Mouse (Mus musculus) liver, adult 2 months (tissue): ENCODE results near the gene Armc7. TPM values are rescaled to one million over a fixed set of nuclear protein-coding genes. Genes with fewer than 3 reads are reported as not detected.
"Not testable (repeated sequence)": the region's sequence is repeated elsewhere in the genome, so short reads cannot be mapped to it uniquely, and the experiment has no call there.

Source experiments
- DNase-seq: peaks from one replicate; pipeline ENCODE4 v3.0.0-alpha.2; 2011; ENCODE audit warnings: low read depth, low spot score; ENCODE audit errors: extremely low read depth
- H3K27ac ChIP-seq: fragments of 200-500 bp; replicated peaks from 2 replicates; pipeline ENCODE4 v1.5.1; 2012; ENCODE audit warnings: low read depth, mild to moderate bottlenecking, control low read depth, inconsistent platforms, low read length; ENCODE audit not compliant: insufficient read depth
- H3K27me3 ChIP-seq: fragments of 200-500 bp; 2 replicates; pipeline ENCODE4 v1.6.1; 2012; ENCODE audit warnings: mild to moderate bottlenecking, moderate library complexity, low read length, inconsistent platforms; ENCODE audit not compliant: control insufficient read depth, insufficient read depth
- H3K36me3 ChIP-seq: fragments of 200-500 bp; 2 replicates; pipeline ENCODE4 v1.6.1; 2012; ENCODE audit warnings: low read length, inconsistent platforms; ENCODE audit not compliant: control insufficient read depth, insufficient read depth
- H3K4me1 ChIP-seq: fragments of 200-500 bp; 2 replicates; pipeline ENCODE4 v1.6.1; 2011; ENCODE audit warnings: low read length; ENCODE audit not compliant: control insufficient read depth, insufficient read depth
- H3K4me3 ChIP-seq: fragments of 200-500 bp; 2 replicates; pipeline ENCODE4 v1.5.1; 2011; ENCODE audit warnings: low read depth, mild to moderate bottlenecking, control low read depth, low read length, moderate library complexity; ENCODE audit not compliant: insufficient read depth
- H3K79me2 ChIP-seq: fragments of 200-500 bp; 2 replicates; pipeline ENCODE4 v1.6.1; 2012; ENCODE audit warnings: inconsistent platforms, mild to moderate bottlenecking, low read length, moderate library complexity; ENCODE audit not compliant: control insufficient read depth, insufficient read depth
- H3K9ac ChIP-seq: fragments of 200-500 bp; 2 replicates; pipeline ENCODE4 v1.6.1; 2012; ENCODE audit warnings: low read depth, mild to moderate bottlenecking, control low read depth, inconsistent platforms, low read length
- CTCF ChIP-seq: fragments of 200-500 bp; IDR thresholded peaks from 2 replicates; pipeline ENCODE4 v1.5.1; 2011; ENCODE audit warnings: low read depth, low read length, control low read depth
- POLR2A ChIP-seq: fragments of 200-500 bp; IDR thresholded peaks from 2 replicates; pipeline ENCODE4 v1.6.1; 2011; ENCODE audit warnings: low read length, control low read depth; ENCODE audit not compliant: insufficient read depth; ENCODE audit errors: extremely low read depth
- WGBS: fragments of 180-500 bp; shearing (Covaris S2); methylation state at CpG from one replicate; pipeline ENCODE4 v1.1.7; 2018; 5-methylcytosine and 5-hydroxymethylcytosine counted together
- polyA plus RNA-seq: library from polyadenylated mRNA; depleted of rRNA; stranded (reverse); fragments of >200 nt; gene quantifications from 2 replicates; pipeline ENCODE4 v1.2.3, GENCODE M21; 2012
- total RNA-seq: library from RNA; depleted of rRNA; stranded (reverse); fragments of >200 nt; gene quantifications from 2 replicates; pipeline ENCODE4 v1.2.3, GENCODE M21; 2014

The Armc7 gene
- total and polyA plus RNA-seq, 2 experiments = 1.6 to 4.0 TPM

DNA sequence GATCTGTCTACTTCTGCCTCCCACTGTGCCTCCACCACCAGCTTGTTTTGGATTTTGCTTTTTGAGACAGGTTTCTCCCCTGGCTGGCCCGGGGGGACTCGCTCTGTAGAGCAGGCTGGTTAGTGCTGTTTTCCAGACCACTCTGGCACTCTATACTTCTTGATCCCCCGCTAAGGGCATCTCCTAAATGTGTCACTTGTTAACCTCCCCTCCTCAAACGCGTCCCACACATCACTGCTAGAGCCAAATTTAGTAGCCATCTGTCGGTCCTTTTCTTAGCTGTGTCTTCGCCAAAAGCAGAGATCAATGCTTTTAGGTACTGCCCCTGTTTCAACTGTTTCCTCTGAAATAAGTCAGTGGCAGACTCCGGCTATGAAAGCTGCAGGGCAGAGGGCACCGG, 43.2 kb downstream of the Armc7 start:
- no peak for TF ChIP-seq CTCF
- TF ChIP-seq POLR2A = no peak
- WGBS = 52% methylated on average over 9 of the region's 9 CpGs
- peaks cover 5% of the 10 kb centered on the region for H3K36me3 ChIP-seq

DNA sequence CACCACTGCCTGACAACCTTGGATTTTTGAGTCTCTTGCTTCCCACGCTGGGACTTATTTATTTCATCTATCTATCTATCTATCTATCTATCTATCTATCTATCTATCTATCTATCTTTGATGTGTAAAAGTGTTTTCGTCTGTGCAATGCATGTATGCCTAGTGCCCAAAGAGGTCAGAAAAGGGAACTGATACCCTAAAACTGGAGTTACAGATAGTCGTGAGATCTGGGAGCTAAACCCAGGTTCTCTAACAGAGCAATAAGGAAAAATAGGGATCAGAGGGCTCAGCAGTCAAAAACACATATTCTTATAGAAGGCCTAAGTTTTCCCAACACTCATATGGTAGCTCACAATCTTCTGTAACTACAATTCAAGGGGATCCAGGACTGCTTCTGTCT, 44.1 kb downstream of the Armc7 start:
- DNase-seq = no peak
- WGBS = 88% methylated on average over 3 of the region's 3 CpGs
- Histone ChIP-seq H3K4me1 (peaks cover 1% of the 10 kb centered on the region; the same call in 1 of the 2 replicates), H3K79me2 (no peaks in the 10 kb centered on the region), H3K4me3 (no peak overlapping the region), H3K36me3 (peaks cover 13% of the 10 kb centered on the region), H3K27me3 (no peaks in the 10 kb centered on the region), H3K9ac (no peak overlapping the region), H3K27ac (no peak overlapping the region)
- TF ChIP-seq POLR2A = no peak
- TF ChIP-seq CTCF = no peak

More for the DNA sequence above, 43.2 kb downstream of the Armc7 start:
- DNase-seq = no peak
- no peaks in the 10 kb centered on the region for H3K27me3 ChIP-seq
- no peak overlapping the region for H3K27ac ChIP-seq
- peaks cover 1% of the 10 kb centered on the region; the same call in 1 of the 2 replicates for H3K4me1 ChIP-seq
- H3K4me3 ChIP-seq = no peak overlapping the region
- H3K79me2 ChIP-seq = 0 out of 2 replicates have a peak, but pooled peaks cover 3% of the 10 kb centered on the region
- no peak overlapping the region for H3K9ac ChIP-seq

DNA sequence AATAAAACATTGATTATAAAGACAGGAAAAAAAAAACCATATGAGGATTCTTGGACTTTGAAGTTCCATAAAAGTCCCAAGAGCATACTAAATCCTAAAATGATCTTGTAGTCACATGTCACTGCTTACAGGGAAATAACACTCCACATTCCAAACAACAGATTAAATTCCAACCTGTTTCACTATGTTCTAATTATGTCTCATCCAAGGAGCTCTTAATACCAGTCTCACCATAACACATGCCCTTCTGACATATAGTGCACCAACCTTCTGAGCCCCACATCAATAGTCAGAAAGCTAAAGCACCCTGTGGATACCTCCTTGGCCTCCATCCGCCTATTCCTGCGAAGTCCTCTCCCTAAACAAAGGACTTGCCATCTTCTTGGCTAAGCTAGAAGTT, 44.8 kb downstream of the Armc7 start:
- H3K36me3 ChIP-seq = peaks cover 16% of the 10 kb centered on the region
- no peaks in the 10 kb centered on the region for H3K27me3 ChIP-seq
- H3K4me3 ChIP-seq = no peak overlapping the region
- H3K4me1 ChIP-seq = peaks cover 1% of the 10 kb centered on the region; the same call in 1 of the 2 replicates
- no peaks in the 10 kb centered on the region for H3K79me2 ChIP-seq
- no peak for DNase-seq
- WGBS = 94% methylated on average over 2 of the region's 2 CpGs
- no peak overlapping the region for H3K9ac ChIP-seq
- TF ChIP-seq CTCF (no peak), POLR2A (no peak)
- no peak overlapping the region for H3K27ac ChIP-seq

DNA sequence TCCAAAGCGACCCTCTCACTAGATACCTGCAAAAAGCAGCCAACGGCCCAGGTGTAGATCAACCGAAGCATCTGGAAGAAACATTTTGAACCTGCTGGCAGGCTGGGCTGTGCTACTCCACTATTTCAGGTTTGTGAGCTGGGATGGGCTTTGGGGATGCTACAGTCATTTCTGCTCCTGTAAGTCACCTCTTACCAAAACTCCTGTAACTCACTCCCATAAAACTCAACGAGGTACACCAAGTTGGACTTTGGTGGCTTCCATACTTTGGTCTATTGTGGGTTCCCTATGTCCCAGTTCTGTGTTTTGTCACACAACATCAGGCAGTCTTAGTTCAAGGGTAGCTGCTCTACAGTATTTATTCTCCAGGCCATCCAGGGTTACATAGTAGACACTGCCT, 45.6 kb downstream of the Armc7 start:
- H3K4me3 ChIP-seq = no peak overlapping the region
- H3K79me2 ChIP-seq = no peaks in the 10 kb centered on the region
- no peak overlapping the region for H3K9ac ChIP-seq
- DNase-seq = no peak
- peaks cover 24% of the 10 kb centered on the region for H3K36me3 ChIP-seq
- no peak for TF ChIP-seq CTCF
- TF ChIP-seq POLR2A = no peak
- no peak overlapping the region for H3K27ac ChIP-seq
- 82% methylated on average over 4 of the region's 4 CpGs for WGBS
- no peaks in the 10 kb centered on the region for H3K27me3 ChIP-seq
- peaks cover 1% of the 10 kb centered on the region; the same call in 1 of the 2 replicates for H3K4me1 ChIP-seq

DNA sequence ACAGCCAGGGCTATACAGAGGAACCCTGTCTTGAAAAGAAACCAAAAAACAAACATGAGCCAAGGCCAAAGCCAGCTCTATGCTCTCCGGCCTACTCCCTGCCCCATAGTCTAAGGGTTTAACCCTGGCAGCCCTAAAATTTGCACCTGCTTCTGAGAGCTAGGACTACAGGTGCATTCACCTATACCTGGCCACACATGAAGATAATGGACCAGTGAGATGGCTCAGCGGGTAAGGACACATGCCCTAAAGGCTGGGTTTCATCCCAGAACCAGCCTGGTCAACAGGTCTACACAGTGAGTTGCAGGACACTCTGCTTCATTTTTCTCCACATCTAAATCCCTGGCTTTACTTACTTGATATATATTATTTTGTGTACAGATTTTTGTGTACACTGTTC, 46.8 kb downstream of the Armc7 start:
- WGBS = 74% methylated on average over 2 of the region's 2 CpGs
- Histone ChIP-seq H3K79me2 (no peaks in the 10 kb centered on the region), H3K4me1 (peaks cover 1% of the 10 kb centered on the region; the same call in 1 of the 2 replicates), H3K9ac (no peak overlapping the region), H3K4me3 (no peak overlapping the region), H3K27ac (no peak overlapping the region), H3K27me3 (no peaks in the 10 kb centered on the region), H3K36me3 (peaks cover 32% of the 10 kb centered on the region)
- no peak for DNase-seq
- no peak for TF ChIP-seq POLR2A
- TF ChIP-seq CTCF = no peak

DNA sequence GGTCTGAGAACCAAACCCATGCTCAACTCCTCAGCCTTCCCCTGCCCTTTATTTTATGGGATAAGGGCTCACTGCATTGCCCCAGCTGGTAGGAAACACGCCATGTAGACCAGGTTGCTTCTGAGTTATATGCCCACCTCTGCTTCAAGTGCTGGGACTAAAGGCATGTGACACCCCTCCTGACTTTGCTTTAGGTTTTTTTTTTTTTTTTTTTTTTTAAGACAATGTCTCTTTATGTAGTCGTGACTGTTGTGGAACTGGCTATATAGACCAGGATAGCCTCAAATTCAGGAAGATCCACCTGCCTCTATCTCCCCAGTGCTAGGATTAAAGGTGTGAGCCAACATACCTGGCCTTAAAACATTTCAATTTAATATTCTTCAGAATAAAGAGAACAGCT, 47.2 kb downstream of the Armc7 start:
- DNase-seq = no peak
- Histone ChIP-seq H3K4me1 (peaks cover 1% of the 10 kb centered on the region; the same call in 1 of the 2 replicates), H3K4me3 (no peak overlapping the region), H3K9ac (no peak overlapping the region), H3K36me3 (peaks cover 36% of the 10 kb centered on the region), H3K27ac (no peak overlapping the region), H3K79me2 (no peaks in the 10 kb centered on the region; the same call in 1 of the 2 replicates), H3K27me3 (no peaks in the 10 kb centered on the region)
- WGBS = 86% methylated on average over 2 of the region's 2 CpGs
- TF ChIP-seq CTCF (no peak), POLR2A (no peak)

DNA sequence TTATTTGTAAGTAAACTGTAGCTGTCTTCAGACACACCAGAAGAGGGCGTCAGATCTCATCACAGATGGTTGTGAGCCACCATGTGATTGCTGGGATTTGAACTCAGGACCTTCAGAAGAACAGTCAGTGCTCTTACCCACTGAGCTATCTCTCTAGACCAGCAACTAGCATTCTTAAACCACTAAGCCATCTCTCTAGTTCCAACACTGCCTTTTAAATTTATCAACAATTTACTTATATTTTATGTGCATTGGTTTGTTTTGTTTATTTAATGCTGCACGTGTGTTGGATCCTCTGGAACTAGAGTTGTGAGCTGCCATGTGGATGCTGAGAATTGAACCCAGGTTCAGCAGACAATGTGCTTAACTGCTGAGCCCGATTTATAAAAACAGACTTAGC, 51.0 kb downstream of the Armc7 start:
- not testable (repeated sequence) for H3K4me1 ChIP-seq, H3K79me2 ChIP-seq, DNase-seq, H3K4me3 ChIP-seq, H3K27me3 ChIP-seq, H3K27ac ChIP-seq, H3K9ac ChIP-seq
- 88% methylated on average over 3 of the region's 3 CpGs for WGBS
- H3K36me3 ChIP-seq = peaks cover 50% of the 10 kb centered on the region
